Mouse (Mus musculus) heart, postnatal 10 days (tissue): ENCODE measurements at regions not wholly inside any gene's neighbourhood (a gene's known extent, or its start where the extent isn't known, plus 50 kb on each side); places are given as distances from the start of the nearest gene placed in this dataset.

Experiments
- DNase-seq, 2 experiments: peaks; one replicate each; pipeline ENCODE4 v3.0.0; 2021
- intact Hi-C: fragments of 180-260 bp; cut with DNase I; formaldehyde crosslinking; loops from one replicate; pipeline ENCODE4 v1.15.1; 2025

- no peak for DNase-seq
- intact Hi-C loops = no loop called here
Observed at GRCm38 (mm10) chr2:163138688-163139385, 51.2 kb upstream of the Gtsf1l start.

GRCm38 (mm10) chr2:163142762-163143388, 55.2 kb upstream of the Gtsf1l start:
- no peak for DNase-seq
- intact Hi-C loops = no loop called here

- intact Hi-C loops = no loop called here
- no peak for DNase-seq
Observed at GRCm38 (mm10) chr2:163143413-163143812, 55.8 kb upstream of the Gtsf1l start.

- intact Hi-C loops = no loop called here
- DNase-seq = no peak
Observed at GRCm38 (mm10) chr2:163146001-163146400, 56.9 kb upstream of the Tox2 start.

GRCm38 (mm10) chr2:163146481-163146880, 56.4 kb upstream of the Tox2 start:
- no peak for DNase-seq
- intact Hi-C loops = no loop called here

GRCm38 (mm10) chr2:163147381-163147780, 55.5 kb upstream of the Tox2 start:
- no peak for DNase-seq
- intact Hi-C loops = no loop called here

- DNase-seq = no peak
- intact Hi-C loops = no loop called here
Observed at GRCm38 (mm10) chr2:163151016-163151415, 51.9 kb upstream of the Tox2 start.

- DNase-seq = peak; percentile 18 to 36
- intact Hi-C loops = no loop called here
Observed at GRCm38 (mm10) chr2:163152340-163153033, 50.4 kb upstream of the Tox2 start.
